Mouse (Mus musculus): ENCODE measurements at regions not wholly inside any gene's neighbourhood (a gene's known extent, or its start where the extent isn't known, plus 50 kb on each side); places are given as distances from the start of the nearest gene placed in this dataset.

DNA sequence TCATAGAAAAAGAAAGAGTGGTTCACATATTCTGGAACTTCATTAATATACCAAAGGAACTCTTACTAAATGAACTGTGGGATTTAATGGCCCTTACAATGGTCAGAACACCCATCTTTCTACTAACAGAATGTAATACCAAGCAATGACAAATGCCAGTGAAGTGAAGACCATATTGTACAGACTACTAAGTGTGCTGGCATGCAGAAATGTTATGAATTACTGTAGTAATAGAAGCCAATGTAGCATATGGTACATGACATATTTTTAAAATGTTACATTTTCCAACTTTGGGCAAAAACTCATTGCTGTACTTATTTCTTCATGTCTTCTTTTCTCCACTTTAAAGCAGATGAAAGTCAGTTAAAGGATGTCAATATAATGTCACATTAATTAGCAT, 513.7 kb upstream of the Slc8a1 start:
- in situ Hi-C loops (cut with MboI; ENCODE audit: low sequenced_read_pairs in 2 of 2, unreplicated experiment in 2 of 2): no loop called here
- Histone ChIP-seq H3K9ac (ENCODE audit: insufficient read depth, low read depth, low read length, poor library complexity, severe bottlenecking) (no peak overlapping the region), H3K9me3 (ENCODE audit: control insufficient read depth, insufficient read depth, low read depth, low read length) (no peaks in the 10 kb centered on the region), H3K4me3 (ENCODE audit: insufficient read depth in 1 of 2, low read depth in 1 of 2, low read length in 2 of 2, poor library complexity in 1 of 2, severe bottlenecking in 1 of 2) (no peak overlapping the region), H3K27ac (ENCODE audit: insufficient read depth, low read depth, low read length, poor library complexity, severe bottlenecking) (no peak overlapping the region), H3K4me1 (ENCODE audit: control insufficient read depth in 2 of 2, insufficient read depth in 2 of 2, low read length in 2 of 2, poor library complexity in 1 of 2) (no peaks in the 10 kb centered on the region), H3K36me3 (ENCODE audit: control insufficient read depth, insufficient read depth, low read length, poor library complexity, severe bottlenecking) (no peaks in the 10 kb centered on the region)
- TF ChIP-seq CHD2 (IDR thresholded peaks at IDR 0.05; ENCODE audit: low read depth, low read length) (no peak), HCFC1 (IDR thresholded peaks at IDR 0.05; ENCODE audit: borderline replicate concordance, insufficient read depth, low read length) (no peak), ZC3H11A (IDR thresholded peaks at IDR 0.05; ENCODE audit: borderline replicate concordance, low read depth, low read length) (no peak), ZNF384 (IDR thresholded peaks at IDR 0.05; ENCODE audit: low read depth, low read length) (no peak), MAFK (IDR thresholded peaks at IDR 0.05; ENCODE audit: insufficient read depth, low read depth, low read length) (no peak)
- DNase-seq (ENCODE audit: low read depth, low spot score): no peak

DNA sequence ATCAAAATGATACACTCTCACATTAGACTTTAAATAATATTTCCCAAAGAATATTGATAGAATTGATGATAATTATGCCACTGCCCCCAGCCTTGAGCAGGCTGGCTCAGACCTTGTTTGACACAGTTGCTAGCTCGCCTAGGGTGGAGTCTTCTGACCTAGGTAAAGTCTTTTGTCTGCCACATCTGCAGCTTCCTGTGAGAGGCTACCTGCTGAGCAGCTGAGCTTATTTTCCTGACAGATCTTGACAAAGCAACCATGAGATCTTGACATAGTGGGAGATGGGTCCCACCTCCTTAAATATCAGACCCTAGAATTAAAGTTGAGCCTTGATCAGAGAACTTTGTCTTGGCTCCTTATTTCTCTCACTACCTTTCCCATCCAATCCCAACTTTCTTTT, 500.2 kb upstream of the Slc8a1 start:
- TF ChIP-seq ZNF384 (IDR thresholded peaks at IDR 0.05; ENCODE audit: low read depth, low read length): no peak
- TF ChIP-seq HCFC1 (IDR thresholded peaks at IDR 0.05; ENCODE audit: borderline replicate concordance, insufficient read depth, low read length): no peak
- no peak for TF ChIP-seq CHD2 (IDR thresholded peaks at IDR 0.05; ENCODE audit: low read depth, low read length)
- no peak for TF ChIP-seq MAFK (IDR thresholded peaks at IDR 0.05; ENCODE audit: insufficient read depth, low read depth, low read length)
- TF ChIP-seq ZC3H11A (IDR thresholded peaks at IDR 0.05; ENCODE audit: borderline replicate concordance, low read depth, low read length): no peak
- Histone ChIP-seq H3K9ac (ENCODE audit: insufficient read depth, low read depth, low read length, poor library complexity, severe bottlenecking) (no peak overlapping the region), H3K36me3 (ENCODE audit: control insufficient read depth, insufficient read depth, low read length, poor library complexity, severe bottlenecking) (no peaks in the 10 kb centered on the region), H3K4me3 (ENCODE audit: insufficient read depth in 1 of 2, low read depth in 1 of 2, low read length in 2 of 2, poor library complexity in 1 of 2, severe bottlenecking in 1 of 2) (no peak overlapping the region), H3K27ac (ENCODE audit: insufficient read depth, low read depth, low read length, poor library complexity, severe bottlenecking) (no peak overlapping the region), H3K9me3 (ENCODE audit: control insufficient read depth, insufficient read depth, low read depth, low read length) (no peaks in the 10 kb centered on the region), H3K4me1 (ENCODE audit: control insufficient read depth in 2 of 2, insufficient read depth in 2 of 2, low read length in 2 of 2, poor library complexity in 1 of 2) (no peaks in the 10 kb centered on the region)
- DNase-seq (ENCODE audit: low read depth, low spot score): peak; percentile 4
- in situ Hi-C loops (cut with MboI; ENCODE audit: low sequenced_read_pairs in 2 of 2, unreplicated experiment in 2 of 2): no loop called here

DNA sequence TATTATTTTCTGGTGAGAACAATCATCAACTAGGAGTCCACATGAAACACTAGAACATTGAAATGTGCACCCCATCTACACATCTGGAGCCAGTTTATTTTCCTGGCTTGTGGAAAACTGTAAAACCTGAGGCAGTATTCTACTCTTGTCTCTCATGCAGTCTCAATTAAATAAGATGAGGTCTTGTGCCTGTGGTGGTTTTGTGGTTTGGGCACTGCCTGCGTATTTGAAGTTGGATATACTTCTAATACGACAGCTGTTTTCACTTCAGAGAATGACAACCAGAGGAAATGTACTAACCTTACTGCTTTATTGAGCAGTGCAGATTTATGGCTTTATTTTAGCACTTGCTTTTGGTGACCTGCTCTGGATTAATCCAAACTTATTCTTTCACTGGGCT, 499.3 kb upstream of the Slc8a1 start:
- DNase-seq (ENCODE audit: low read depth, low spot score): no peak
- in situ Hi-C loops (cut with MboI; ENCODE audit: low sequenced_read_pairs in 2 of 2, unreplicated experiment in 2 of 2): no loop called here
- H3K27ac ChIP-seq (ENCODE audit: insufficient read depth, low read depth, low read length, poor library complexity, severe bottlenecking): no peak overlapping the region
- no peak overlapping the region for H3K4me3 ChIP-seq (ENCODE audit: insufficient read depth in 1 of 2, low read depth in 1 of 2, low read length in 2 of 2, poor library complexity in 1 of 2, severe bottlenecking in 1 of 2)
- H3K9ac ChIP-seq (ENCODE audit: insufficient read depth, low read depth, low read length, poor library complexity, severe bottlenecking): no peak overlapping the region
- H3K36me3 ChIP-seq (ENCODE audit: control insufficient read depth, insufficient read depth, low read length, poor library complexity, severe bottlenecking): no peaks in the 10 kb centered on the region
- no peak for TF ChIP-seq CHD2 (IDR thresholded peaks at IDR 0.05; ENCODE audit: low read depth, low read length)
- no peak for TF ChIP-seq MAFK (IDR thresholded peaks at IDR 0.05; ENCODE audit: insufficient read depth, low read depth, low read length)
- no peak for TF ChIP-seq HCFC1 (IDR thresholded peaks at IDR 0.05; ENCODE audit: borderline replicate concordance, insufficient read depth, low read length)
- no peak for TF ChIP-seq ZC3H11A (IDR thresholded peaks at IDR 0.05; ENCODE audit: borderline replicate concordance, low read depth, low read length)
- no peak for TF ChIP-seq ZNF384 (IDR thresholded peaks at IDR 0.05; ENCODE audit: low read depth, low read length)
- H3K4me1 ChIP-seq (ENCODE audit: control insufficient read depth in 2 of 2, insufficient read depth in 2 of 2, low read length in 2 of 2, poor library complexity in 1 of 2): no peaks in the 10 kb centered on the region
- no peaks in the 10 kb centered on the region for H3K9me3 ChIP-seq (ENCODE audit: control insufficient read depth, insufficient read depth, low read depth, low read length)

DNA sequence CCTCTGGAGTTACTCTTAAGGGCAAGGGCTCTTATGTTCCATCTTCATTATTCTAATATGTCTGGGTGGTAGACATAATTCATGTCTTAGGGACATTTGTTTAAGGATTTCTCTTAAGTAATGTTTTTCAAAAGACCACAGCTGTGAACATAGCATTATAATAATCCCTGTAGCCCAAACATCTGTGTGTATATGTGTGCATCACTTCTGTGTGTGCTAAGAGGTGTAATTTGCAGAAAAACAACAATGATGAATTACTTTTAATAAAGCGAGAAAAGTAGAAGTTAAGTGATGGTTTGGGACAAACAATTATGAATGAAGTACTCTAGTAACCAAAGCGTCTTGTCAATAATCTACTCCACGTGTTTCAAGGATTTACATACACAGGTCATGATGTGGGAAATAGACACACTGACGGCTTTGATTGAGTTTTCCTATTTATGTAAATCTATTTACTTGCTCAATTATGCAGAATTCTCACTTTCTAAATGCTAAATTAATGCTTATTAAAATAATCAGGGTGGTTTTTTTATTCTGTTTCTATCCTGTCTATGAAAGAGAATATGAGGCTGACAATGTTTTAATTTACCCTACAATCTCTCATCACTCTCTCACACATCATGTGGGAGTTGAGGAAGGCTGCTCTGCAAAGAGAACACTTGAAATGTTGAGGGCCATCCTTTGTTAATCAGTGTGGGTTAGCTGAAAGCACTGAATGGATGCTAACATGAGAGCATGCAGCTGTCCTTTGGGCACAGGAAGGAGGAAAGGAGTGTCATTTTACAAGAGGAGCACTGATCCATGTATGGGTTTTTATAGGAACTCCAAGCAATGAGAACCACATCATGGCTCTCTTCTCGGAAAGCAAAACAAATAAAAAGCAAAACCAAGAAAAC, 477.8 kb upstream of the Slc8a1 start:
- Histone ChIP-seq H3K4me3 (ENCODE audit: insufficient read depth in 1 of 2, low read depth in 1 of 2, low read length in 2 of 2, poor library complexity in 1 of 2, severe bottlenecking in 1 of 2) (no peak overlapping the region), H3K36me3 (ENCODE audit: control insufficient read depth, insufficient read depth, low read length, poor library complexity, severe bottlenecking) (no peaks in the 10 kb centered on the region), H3K9me3 (ENCODE audit: control insufficient read depth, insufficient read depth, low read depth, low read length) (no peaks in the 10 kb centered on the region), H3K9ac (ENCODE audit: insufficient read depth, low read depth, low read length, poor library complexity, severe bottlenecking) (no peak overlapping the region), H3K27ac (ENCODE audit: insufficient read depth, low read depth, low read length, poor library complexity, severe bottlenecking) (no peak overlapping the region), H3K4me1 (ENCODE audit: control insufficient read depth in 2 of 2, insufficient read depth in 2 of 2, low read length in 2 of 2, poor library complexity in 1 of 2) (no peaks in the 10 kb centered on the region)
- no peak for DNase-seq (ENCODE audit: low read depth, low spot score)
- TF ChIP-seq MAFK (IDR thresholded peaks at IDR 0.05; ENCODE audit: insufficient read depth, low read depth, low read length) (no peak), HCFC1 (IDR thresholded peaks at IDR 0.05; ENCODE audit: borderline replicate concordance, insufficient read depth, low read length) (no peak), ZC3H11A (IDR thresholded peaks at IDR 0.05; ENCODE audit: borderline replicate concordance, low read depth, low read length) (no peak), ZNF384 (IDR thresholded peaks at IDR 0.05; ENCODE audit: low read depth, low read length) (no peak), CHD2 (IDR thresholded peaks at IDR 0.05; ENCODE audit: low read depth, low read length) (no peak)
- in situ Hi-C loops (cut with MboI; ENCODE audit: low sequenced_read_pairs in 2 of 2, unreplicated experiment in 2 of 2): no loop called here

Data from ES-E14 (cell line).